Mouse (Mus musculus) bone marrow macrophage, adult 2 months (primary cell): ENCODE measurements around the gene Bik.

Experiments
- CTCF ChIP-seq: IDR thresholded peaks from 2 replicates; pipeline ENCODE4 v1.5.1; 2012; ENCODE audit warnings: low read depth, mild to moderate bottlenecking, low read length, moderate library complexity
- POLR2A ChIP-seq: IDR thresholded peaks from 2 replicates; pipeline ENCODE4 v1.6.1; 2012; ENCODE audit warnings: mild to moderate bottlenecking, low read depth, low read length, borderline replicate concordance

DNA sequence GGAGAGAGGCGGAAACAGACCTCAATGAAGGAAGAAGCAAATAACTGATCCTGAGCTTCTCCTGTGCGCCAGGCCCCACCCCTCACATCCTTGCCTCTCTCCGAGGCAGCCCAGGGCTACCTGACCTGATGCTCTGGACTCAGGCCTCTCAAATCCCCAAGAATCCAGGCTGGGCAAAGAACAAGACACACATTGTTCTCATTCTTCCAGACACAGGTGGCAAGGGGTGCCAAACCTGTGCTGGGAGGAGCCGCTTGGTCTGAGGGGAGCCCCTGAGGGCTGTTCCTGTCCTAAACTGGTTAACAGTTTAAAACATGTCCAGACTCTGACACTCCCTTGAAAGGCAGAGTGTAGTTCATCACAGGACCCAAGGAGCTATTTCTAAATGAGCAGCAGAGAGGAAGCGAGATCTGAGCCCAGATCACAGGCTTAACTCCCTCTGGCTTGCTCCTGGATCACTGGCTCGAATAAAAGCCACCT is 58.1 kb downstream of the Bik start:
- TF ChIP-seq CTCF (no peak), POLR2A (no peak)
